Mouse (Mus musculus) forebrain, embryonic 16.5 days (tissue): ENCODE data around the gene Lpar5. TPM values are rescaled to one million over a fixed set of nuclear protein-coding genes. Genes with fewer than 3 reads are reported as not detected.

ENCODE experiments used
- ATAC-seq: fragments of 200-750 bp; cut with Nextera tagmentation; 2 replicates; pipeline ENCODE4 v1.8.0; 2017; ENCODE audit warnings: mild to moderate bottlenecking, moderate library complexity
- H3K27ac ChIP-seq: fragments of 300-500 bp; sonication (generic); 2 replicates; pipeline ENCODE4 v1.5.1; 2014; ENCODE audit warnings: low read length, control low read depth
- H3K27me3 ChIP-seq: fragments of 300-500 bp; sonication (generic); replicated peaks from 2 replicates; pipeline ENCODE4 v1.6.1; 2014; ENCODE audit warnings: low read length; ENCODE audit not compliant: control insufficient read depth, insufficient read depth
- H3K36me3 ChIP-seq: fragments of 300-500 bp; sonication (generic); 2 replicates; pipeline ENCODE4 v1.6.1; 2014; ENCODE audit not compliant: control insufficient read depth, insufficient read depth
- H3K4me1 ChIP-seq: fragments of 300-500 bp; sonication (generic); replicated peaks from 2 replicates; pipeline ENCODE4 v1.6.1; 2014; ENCODE audit warnings: low read length; ENCODE audit not compliant: control insufficient read depth, insufficient read depth
- H3K4me2 ChIP-seq: fragments of 300-500 bp; sonication (generic); 2 replicates; pipeline ENCODE4 v1.6.1; 2014; ENCODE audit warnings: mild to moderate bottlenecking, low read length, control low read depth
- H3K4me3 ChIP-seq: fragments of 300-500 bp; sonication (generic); replicated peaks from 2 replicates; pipeline ENCODE4 v1.5.1; 2014; ENCODE audit warnings: mild to moderate bottlenecking, low read length, control low read depth
- H3K9ac ChIP-seq: fragments of 300-500 bp; sonication (generic); replicated peaks from 2 replicates; pipeline ENCODE4 v1.6.1; 2014; ENCODE audit warnings: low read depth, low read length, control low read depth
- H3K9me3 ChIP-seq: fragments of 300-500 bp; sonication (generic); 2 replicates; pipeline ENCODE4 v1.6.1; 2016; ENCODE audit warnings: low read length; ENCODE audit not compliant: control insufficient read depth
- WGBS: fragments of 180-500 bp; shearing (Covaris S2); extraction: QIAGEN DNeasy Blood & Tissue Kit; methylation state at CpG from one replicate; pipeline ENCODE4 v1.1.7; 2014; 5-methylcytosine and 5-hydroxymethylcytosine counted together
- polyA plus RNA-seq: library from polyadenylated mRNA; unstranded; fragments of >200 nt; fragmentation: Nextera tagmentation; extraction: Ambion mirVana; gene quantifications from 2 replicates; pipeline ENCODE4 v1.2.1, GENCODE M21; 2015

The Lpar5 gene
- polyA plus RNA-seq, 1 experiment from 2014 or later = 0.44 TPM

- peak overlapping the region; percentile 96 for H3K4me3 ChIP-seq
- H3K9me3 ChIP-seq = no peaks in the 10 kb centered on the region
- peaks cover 38% of the 10 kb centered on the region for H3K36me3 ChIP-seq
- ATAC-seq = peak; percentile 16; the same call in 1 of the 2 replicates
- peak overlapping the region; percentile 79 for H3K4me2 ChIP-seq
- H3K27me3 ChIP-seq = no peaks in the 10 kb centered on the region
- H3K4me1 ChIP-seq = peaks cover 35% of the 10 kb centered on the region
- H3K27ac ChIP-seq = peak overlapping the region; percentile 86
- 36% methylated on average over 5 of the region's 5 CpGs for WGBS
- peak overlapping the region; percentile 50 for H3K9ac ChIP-seq
Observed at GRCm38 (mm10) chr6:125099421-125099971, 31.8 kb downstream of the Lpar5 start.

- Histone ChIP-seq H3K36me3 (peaks cover 53% of the 10 kb centered on the region), H3K9ac (no peak overlapping the region), H3K4me2 (no peak overlapping the region), H3K27me3 (no peaks in the 10 kb centered on the region), H3K4me3 (no peak overlapping the region), H3K9me3 (no peaks in the 10 kb centered on the region), H3K4me1 (peaks cover 30% of the 10 kb centered on the region), H3K27ac (no peak overlapping the region)
- no peak for ATAC-seq
- WGBS = 89% methylated on average over 9 of the region's 9 CpGs
Observed at GRCm38 (mm10) chr6:125101444-125101843, 33.7 kb downstream of the Lpar5 start.

- H3K27me3 ChIP-seq = no peaks in the 10 kb centered on the region
- peaks cover 12% of the 10 kb centered on the region for H3K4me1 ChIP-seq
- no peak overlapping the region for H3K9ac ChIP-seq
- no peaks in the 10 kb centered on the region for H3K9me3 ChIP-seq
- peaks cover 80% of the 10 kb centered on the region for H3K36me3 ChIP-seq
- no peak for ATAC-seq
- 83% methylated on average over 4 of the region's 4 CpGs for WGBS
- no peak overlapping the region for H3K4me3 ChIP-seq
- no peak overlapping the region for H3K4me2 ChIP-seq
- no peak overlapping the region for H3K27ac ChIP-seq
Observed at GRCm38 (mm10) chr6:125104223-125104622, 36.5 kb downstream of the Lpar5 start.

- no peak overlapping the region for H3K9ac ChIP-seq
- no peak overlapping the region for H3K4me2 ChIP-seq
- ATAC-seq = no peak
- H3K4me1 ChIP-seq = no peaks in the 10 kb centered on the region
- H3K27ac ChIP-seq = no peak overlapping the region
- H3K36me3 ChIP-seq = peaks cover 85% of the 10 kb centered on the region
- no peaks in the 10 kb centered on the region for H3K27me3 ChIP-seq
- H3K4me3 ChIP-seq = no peak overlapping the region
- H3K9me3 ChIP-seq = no peaks in the 10 kb centered on the region
- WGBS = 93% methylated on average over 2 of the region's 2 CpGs
Observed at GRCm38 (mm10) chr6:125107705-125108104, 40.0 kb downstream of the Lpar5 start.

- no peaks in the 10 kb centered on the region for H3K27me3 ChIP-seq
- no peak overlapping the region for H3K27ac ChIP-seq
- no peak for ATAC-seq
- no peak overlapping the region for H3K4me3 ChIP-seq
- H3K9ac ChIP-seq = no peak overlapping the region
- no peaks in the 10 kb centered on the region for H3K4me1 ChIP-seq
- no peaks in the 10 kb centered on the region for H3K9me3 ChIP-seq
- no peak overlapping the region for H3K4me2 ChIP-seq
- H3K36me3 ChIP-seq = peaks cover 89% of the 10 kb centered on the region
- WGBS = 92% methylated on average over 14 of the region's 14 CpGs
Observed at GRCm38 (mm10) chr6:125109371-125109770, 41.7 kb downstream of the Lpar5 start.

- Histone ChIP-seq H3K27ac (no peak overlapping the region), H3K4me3 (no peak overlapping the region), H3K36me3 (peaks cover 84% of the 10 kb centered on the region), H3K9me3 (no peaks in the 10 kb centered on the region), H3K4me2 (no peak overlapping the region), H3K9ac (no peak overlapping the region), H3K27me3 (no peaks in the 10 kb centered on the region), H3K4me1 (no peaks in the 10 kb centered on the region)
- ATAC-seq = no peak
- WGBS = 87% methylated on average over 7 of the region's 7 CpGs
Observed at GRCm38 (mm10) chr6:125110927-125111326, 43.2 kb downstream of the Lpar5 start.

- Histone ChIP-seq H3K4me1 (no peaks in the 10 kb centered on the region), H3K27ac (no peak overlapping the region), H3K9ac (no peak overlapping the region), H3K27me3 (no peaks in the 10 kb centered on the region), H3K4me2 (no peak overlapping the region), H3K36me3 (peaks cover 80% of the 10 kb centered on the region), H3K9me3 (no peaks in the 10 kb centered on the region), H3K4me3 (no peak overlapping the region)
- WGBS = 94% methylated on average over 11 of the region's 11 CpGs
- no peak for ATAC-seq
Observed at GRCm38 (mm10) chr6:125112553-125112952, 44.8 kb downstream of the Lpar5 start.

GRCm38 (mm10) chr6:125119387-125119786 lies 51.7 kb downstream of the Lpar5 start:
- H3K27ac ChIP-seq = no peak overlapping the region
- no peak for ATAC-seq
- no peaks in the 10 kb centered on the region for H3K9me3 ChIP-seq
- peaks cover 65% of the 10 kb centered on the region for H3K36me3 ChIP-seq
- no peaks in the 10 kb centered on the region for H3K27me3 ChIP-seq
- H3K9ac ChIP-seq = no peak overlapping the region
- H3K4me1 ChIP-seq = no peaks in the 10 kb centered on the region
- H3K4me3 ChIP-seq = no peak overlapping the region
- WGBS = 89% methylated on average over 8 of the region's 8 CpGs
- no peak overlapping the region for H3K4me2 ChIP-seq

GRCm38 (mm10) chr6:125128724-125129123 lies 61.0 kb downstream of the Lpar5 start:
- H3K4me2 ChIP-seq = no peak overlapping the region
- H3K9ac ChIP-seq = no peak overlapping the region
- H3K27me3 ChIP-seq = no peaks in the 10 kb centered on the region
- ATAC-seq = no peak
- 94% methylated on average over 12 of the region's 12 CpGs for WGBS
- H3K4me1 ChIP-seq = peaks cover 9% of the 10 kb centered on the region
- H3K36me3 ChIP-seq = peaks cover 39% of the 10 kb centered on the region
- no peaks in the 10 kb centered on the region for H3K9me3 ChIP-seq
- H3K4me3 ChIP-seq = no peak overlapping the region
- no peak overlapping the region for H3K27ac ChIP-seq
